Mouse (Mus musculus): ENCODE data around the gene Ist1. TPM values are rescaled to one million over a fixed set of nuclear protein-coding genes. Genes with fewer than 3 reads are reported as not detected.

Ist1 gene
- total and polyA plus RNA-seq, 2 experiments: 26.1 to 31.9 TPM

DNA sequence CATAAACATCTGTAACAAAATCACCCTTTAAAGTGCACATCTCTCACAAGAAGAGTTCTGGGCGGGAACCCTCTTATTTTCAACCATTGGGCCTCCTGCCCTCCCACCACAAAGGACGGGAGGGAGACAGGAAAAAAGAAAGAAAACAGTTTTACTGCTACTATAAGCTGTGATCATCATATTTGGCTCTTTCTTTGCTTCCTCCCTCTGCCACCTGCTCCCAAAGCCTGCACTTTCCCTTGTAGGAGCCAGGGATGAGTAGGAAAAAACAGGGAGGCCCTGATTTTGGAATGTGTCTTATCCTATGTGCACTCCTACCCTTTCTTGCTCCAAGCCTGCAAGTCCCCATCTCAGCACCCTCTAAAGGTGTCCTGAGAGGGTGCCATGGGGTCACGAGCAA, 38.0 kb upstream of the Ist1 start:
- TF ChIP-seq POLR2A (IDR thresholded peaks at IDR 0.05; ENCODE audit: extremely low read depth, insufficient read depth, low read length): no peak
- TF ChIP-seq CTCF (IDR thresholded peaks at IDR 0.05; ENCODE audit: low read depth, low read length): no peak
- 88% methylated on average over 3 of the region's 3 CpGs for WGBS
- H3K79me2 ChIP-seq (ENCODE audit: control insufficient read depth, insufficient read depth, low read length): no peaks in the 10 kb centered on the region; the same call in 1 of the 2 replicates
- peaks cover 8% of the 10 kb centered on the region; the same call in 1 of the 2 replicates for H3K36me3 ChIP-seq (ENCODE audit: control insufficient read depth, insufficient read depth, low read length)
- no peak for DNase-seq (ENCODE audit: extremely low read depth, low read depth, low spot score)
- H3K9ac ChIP-seq (ENCODE audit: low read depth, low read length): no peak overlapping the region
- H3K4me3 ChIP-seq (ENCODE audit: insufficient read depth, low read depth, low read length): no peak overlapping the region
- H3K4me1 ChIP-seq (ENCODE audit: control insufficient read depth, insufficient read depth, low read length): no peaks in the 10 kb centered on the region
- H3K27me3 ChIP-seq (ENCODE audit: control insufficient read depth, insufficient read depth, low read length): no peaks in the 10 kb centered on the region
- H3K27ac ChIP-seq (replicated peaks; ENCODE audit: insufficient read depth, low read depth, low read length): no peak overlapping the region

GRCm38 (mm10) chr8:109725106-109725505, 32.0 kb upstream of the Ist1 start:
- H3K79me2 ChIP-seq (ENCODE audit: control insufficient read depth, insufficient read depth, low read length): no peaks in the 10 kb centered on the region
- peaks cover 21% of the 10 kb centered on the region for H3K36me3 ChIP-seq (ENCODE audit: control insufficient read depth, insufficient read depth, low read length)
- 90% methylated on average over 3 of the region's 3 CpGs for WGBS
- TF ChIP-seq CTCF (IDR thresholded peaks at IDR 0.05; ENCODE audit: low read depth, low read length): no peak
- TF ChIP-seq POLR2A (IDR thresholded peaks at IDR 0.05; ENCODE audit: extremely low read depth, insufficient read depth, low read length): no peak
- no peak overlapping the region for H3K4me3 ChIP-seq (ENCODE audit: insufficient read depth, low read depth, low read length)
- no peak for DNase-seq (ENCODE audit: extremely low read depth, low read depth, low spot score)
- H3K27ac ChIP-seq (replicated peaks; ENCODE audit: insufficient read depth, low read depth, low read length): no peak overlapping the region
- H3K9ac ChIP-seq (ENCODE audit: low read depth, low read length): no peak overlapping the region
- no peaks in the 10 kb centered on the region for H3K27me3 ChIP-seq (ENCODE audit: control insufficient read depth, insufficient read depth, low read length)
- H3K4me1 ChIP-seq (ENCODE audit: control insufficient read depth, insufficient read depth, low read length): no peaks in the 10 kb centered on the region

DNA sequence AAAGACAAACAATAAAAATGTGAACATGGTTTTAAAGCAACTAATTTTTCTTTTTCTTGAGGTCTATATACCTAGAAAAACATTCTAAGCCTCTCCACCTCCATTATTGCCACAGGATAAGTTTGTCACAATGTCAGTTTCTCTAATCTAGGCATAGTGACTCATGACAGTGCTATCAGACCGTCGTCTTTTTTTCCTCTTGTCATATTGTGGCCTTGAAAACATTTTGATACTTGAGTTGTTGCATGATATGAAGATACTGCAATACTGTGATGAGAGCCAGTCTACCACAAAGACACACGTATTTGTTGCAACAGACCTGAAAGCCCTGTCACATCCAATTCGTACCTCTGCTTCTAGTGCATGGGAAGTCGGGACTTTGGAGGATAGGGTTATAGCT, 21.9 kb upstream of the Ist1 start:
- 90% methylated on average over 5 of the region's 5 CpGs for WGBS
- Histone ChIP-seq H3K79me2 (ENCODE audit: control insufficient read depth, insufficient read depth, low read length) (no peaks in the 10 kb centered on the region), H3K36me3 (ENCODE audit: control insufficient read depth, insufficient read depth, low read length) (peaks cover 23% of the 10 kb centered on the region), H3K9ac (ENCODE audit: low read depth, low read length) (no peak overlapping the region), H3K27ac (replicated peaks; ENCODE audit: insufficient read depth, low read depth, low read length) (no peak overlapping the region), H3K4me3 (ENCODE audit: insufficient read depth, low read depth, low read length) (no peak overlapping the region), H3K27me3 (ENCODE audit: control insufficient read depth, insufficient read depth, low read length) (no peaks in the 10 kb centered on the region), H3K4me1 (ENCODE audit: control insufficient read depth, insufficient read depth, low read length) (no peaks in the 10 kb centered on the region)
- TF ChIP-seq POLR2A (IDR thresholded peaks at IDR 0.05; ENCODE audit: extremely low read depth, insufficient read depth, low read length): no peak
- no peak for TF ChIP-seq CTCF (IDR thresholded peaks at IDR 0.05; ENCODE audit: low read depth, low read length)
- no peak for DNase-seq (ENCODE audit: extremely low read depth, low read depth, low spot score)

- Histone ChIP-seq H3K4me3 (ENCODE audit: insufficient read depth, low read depth, low read length) (no peak overlapping the region), H3K27me3 (ENCODE audit: control insufficient read depth, insufficient read depth, low read length) (no peaks in the 10 kb centered on the region), H3K9ac (ENCODE audit: low read depth, low read length) (no peak overlapping the region), H3K36me3 (ENCODE audit: control insufficient read depth, insufficient read depth, low read length) (peaks cover 17% of the 10 kb centered on the region), H3K79me2 (ENCODE audit: control insufficient read depth, insufficient read depth, low read length) (no peaks in the 10 kb centered on the region), H3K27ac (replicated peaks; ENCODE audit: insufficient read depth, low read depth, low read length) (no peak overlapping the region), H3K4me1 (ENCODE audit: control insufficient read depth, insufficient read depth, low read length) (no peaks in the 10 kb centered on the region)
- WGBS: 84% methylated on average over 1 of the region's 1 CpGs
- DNase-seq (ENCODE audit: extremely low read depth, low read depth, low spot score): no peak
- no peak for TF ChIP-seq CTCF (IDR thresholded peaks at IDR 0.05; ENCODE audit: low read depth, low read length)
- TF ChIP-seq POLR2A (IDR thresholded peaks at IDR 0.05; ENCODE audit: extremely low read depth, insufficient read depth, low read length): no peak
These were observed 19.5 kb upstream of the Ist1 start for GRCm38 (mm10) chr8:109712521-109712920.

DNA sequence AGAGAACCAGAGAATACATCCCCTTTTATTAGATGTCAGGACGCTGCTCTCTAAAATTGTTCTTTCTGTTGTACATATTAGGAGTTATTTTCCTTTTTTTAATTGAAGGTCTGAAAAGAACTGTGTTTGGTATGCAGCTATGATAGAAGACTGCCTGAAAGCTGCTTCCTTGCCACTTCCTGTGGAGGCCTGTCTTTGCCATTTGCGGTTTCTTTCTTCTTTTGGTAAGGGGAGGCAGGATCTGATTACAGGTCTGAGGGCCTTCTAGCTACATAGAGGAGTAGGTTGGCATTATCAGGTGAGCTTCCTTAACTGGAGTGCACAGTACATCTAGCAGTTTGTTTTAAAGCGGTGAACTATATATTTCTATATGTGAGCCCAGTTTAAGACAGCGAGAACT, 14.9 kb upstream of the Ist1 start:
- DNase-seq (ENCODE audit: extremely low read depth, low read depth, low spot score): no peak
- Histone ChIP-seq H3K4me1 (ENCODE audit: control insufficient read depth, insufficient read depth, low read length) (peaks cover 4% of the 10 kb centered on the region), H3K4me3 (ENCODE audit: insufficient read depth, low read depth, low read length) (no peak overlapping the region), H3K9ac (ENCODE audit: low read depth, low read length) (no peak overlapping the region), H3K27me3 (ENCODE audit: control insufficient read depth, insufficient read depth, low read length) (no peaks in the 10 kb centered on the region), H3K27ac (replicated peaks; ENCODE audit: insufficient read depth, low read depth, low read length) (no peak overlapping the region), H3K79me2 (ENCODE audit: control insufficient read depth, insufficient read depth, low read length) (no peaks in the 10 kb centered on the region), H3K36me3 (ENCODE audit: control insufficient read depth, insufficient read depth, low read length) (peaks cover 14% of the 10 kb centered on the region)
- no peak for TF ChIP-seq CTCF (IDR thresholded peaks at IDR 0.05; ENCODE audit: low read depth, low read length)
- TF ChIP-seq POLR2A (IDR thresholded peaks at IDR 0.05; ENCODE audit: extremely low read depth, insufficient read depth, low read length): no peak
- 94% methylated on average over 4 of the region's 4 CpGs for WGBS

GRCm38 (mm10) chr8:109706874-109707237, 13.8 kb upstream of the Ist1 start:
- no peak overlapping the region for H3K27ac ChIP-seq (replicated peaks; ENCODE audit: insufficient read depth, low read depth, low read length)
- no peaks in the 10 kb centered on the region for H3K79me2 ChIP-seq (ENCODE audit: control insufficient read depth, insufficient read depth, low read length)
- H3K9ac ChIP-seq (ENCODE audit: low read depth, low read length): no peak overlapping the region
- H3K4me3 ChIP-seq (ENCODE audit: insufficient read depth, low read depth, low read length): no peak overlapping the region
- H3K36me3 ChIP-seq (ENCODE audit: control insufficient read depth, insufficient read depth, low read length): peaks cover 13% of the 10 kb centered on the region
- H3K27me3 ChIP-seq (ENCODE audit: control insufficient read depth, insufficient read depth, low read length): no peaks in the 10 kb centered on the region
- peak; percentile 93 for TF ChIP-seq CTCF (IDR thresholded peaks at IDR 0.05; ENCODE audit: low read depth, low read length)
- no peak for TF ChIP-seq POLR2A (IDR thresholded peaks at IDR 0.05; ENCODE audit: extremely low read depth, insufficient read depth, low read length)
- DNase-seq (ENCODE audit: extremely low read depth, low read depth, low spot score): peak; percentile 45
- H3K4me1 ChIP-seq (ENCODE audit: control insufficient read depth, insufficient read depth, low read length): peaks cover 4% of the 10 kb centered on the region
- WGBS: 28% methylated on average over 2 of the region's 2 CpGs

All from liver, adult 2 months (tissue).